Mouse (Mus musculus) hindbrain, embryonic 11.5 days (tissue): ENCODE data around the gene Naip5. TPM values are rescaled to one million over a fixed set of nuclear protein-coding genes. Genes with fewer than 3 reads are reported as not detected.
A peak's percentile ranks its signal among the peaks of the same experiment; 100 is the strongest.
"Not testable (repeated sequence)": the region's sequence is repeated elsewhere in the genome, so short reads cannot be mapped to it uniquely, and the experiment has no call there.

Experiments used
- ATAC-seq: fragments of 200-750 bp; cut with Nextera tagmentation; 2 replicates; pipeline ENCODE4 v1.8.0; 2017; ENCODE audit warnings: mild to moderate bottlenecking, moderate TSS enrichment, moderate library complexity; ENCODE audit not compliant: low FRiP score
- DNase-seq: peaks from one replicate; pipeline ENCODE4 v3.0.0-alpha.2; 2015; ENCODE audit warnings: low spot score
- H3K27ac ChIP-seq: fragments of 300-500 bp; sonication (generic); 2 replicates; pipeline ENCODE4 v1.5.1; 2014; ENCODE audit warnings: mild to moderate bottlenecking, low read depth, low read length
- H3K27me3 ChIP-seq: fragments of 300-500 bp; sonication (generic); 2 replicates; pipeline ENCODE4 v1.6.1; 2014; ENCODE audit warnings: mild to moderate bottlenecking, low read length, moderate library complexity, mixed read lengths; ENCODE audit not compliant: control insufficient read depth, insufficient read depth
- H3K36me3 ChIP-seq: fragments of 300-500 bp; sonication (generic); 2 replicates; pipeline ENCODE4 v1.6.1; 2014; ENCODE audit warnings: mild to moderate bottlenecking, low read length, moderate library complexity, mixed read lengths; ENCODE audit not compliant: control insufficient read depth, insufficient read depth
- H3K4me1 ChIP-seq: fragments of 300-500 bp; sonication (generic); replicated peaks from 2 replicates; pipeline ENCODE4 v1.6.1; 2014; ENCODE audit warnings: low read length, mixed read lengths; ENCODE audit not compliant: control insufficient read depth, insufficient read depth
- H3K4me2 ChIP-seq: fragments of 300-500 bp; sonication (generic); replicated peaks from 2 replicates; pipeline ENCODE4 v1.6.1; 2014; ENCODE audit warnings: mild to moderate bottlenecking, low read depth, low read length
- H3K4me3 ChIP-seq: fragments of 300-500 bp; sonication (generic); 2 replicates; pipeline ENCODE4 v1.5.1; 2014; ENCODE audit warnings: low read depth, low read length
- H3K9ac ChIP-seq: fragments of 300-500 bp; sonication (generic); 2 replicates; pipeline ENCODE4 v1.6.1; 2014; ENCODE audit warnings: low read depth, low read length
- H3K9me3 ChIP-seq: fragments of 300-500 bp; sonication (generic); 2 replicates; pipeline ENCODE4 v1.6.1; 2016; ENCODE audit warnings: low read length; ENCODE audit not compliant: control insufficient read depth
- WGBS: fragments of 180-500 bp; shearing (Covaris S2); extraction: QIAGEN DNeasy Blood & Tissue Kit; methylation state at CpG from one replicate; pipeline ENCODE4 v1.1.7; 2014; 5-methylcytosine and 5-hydroxymethylcytosine counted together
- polyA plus RNA-seq: library from polyadenylated mRNA; unstranded; fragments of >200 nt; fragmentation: Nextera tagmentation; extraction: Ambion mirVana; gene quantifications from 2 replicates; pipeline ENCODE4 v1.2.1, GENCODE M21; 2014

The Naip5 gene
- polyA plus RNA-seq = 0.14 and 0.15 TPM in 2 replicates

DNA sequence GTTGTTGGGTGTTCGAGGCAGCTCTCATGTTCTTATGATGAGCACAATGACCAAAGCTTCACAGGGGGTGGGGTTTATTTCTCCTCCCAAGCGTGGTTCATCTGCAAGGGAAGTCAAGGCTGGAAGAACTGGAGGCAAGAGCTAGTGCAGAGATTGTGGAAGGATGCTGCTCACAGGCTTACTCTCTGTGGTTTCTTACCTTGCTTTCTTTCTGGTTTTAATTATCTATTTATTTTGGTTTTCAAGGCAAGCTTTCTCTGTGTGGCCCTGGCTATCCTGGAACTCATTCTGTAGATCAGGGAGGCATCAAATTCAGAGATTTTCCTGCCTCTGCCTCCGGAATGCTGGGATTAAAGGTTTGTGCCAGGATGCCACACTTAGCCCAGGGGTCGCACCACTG is at the start of gene Naip5:
Naip5 (minus strand) TSS at position 101 of the 400 bp plus-strand sequence.
- WGBS = 85% methylated on average over 4 of the region's 4 CpGs
- not testable (repeated sequence) for ATAC-seq

DNA sequence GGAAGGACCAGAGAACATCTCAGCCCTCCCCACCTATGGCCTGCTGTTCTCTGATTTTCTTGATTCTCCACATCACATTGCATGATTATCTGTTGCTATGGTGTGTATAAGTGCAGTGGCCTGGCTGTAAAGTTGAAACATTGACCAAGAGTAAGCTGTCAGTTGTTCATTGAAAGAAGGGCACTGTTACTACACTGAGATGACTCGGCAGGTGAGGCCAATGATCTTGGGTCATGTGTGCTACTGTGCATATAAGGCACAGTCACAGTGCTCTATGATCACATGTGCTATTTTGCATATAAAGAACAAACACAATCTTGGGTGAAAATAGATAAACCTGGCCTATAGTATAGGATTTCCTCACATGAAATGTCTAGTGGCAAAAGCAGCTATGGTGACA is 38.5 kb upstream of the Naip5 start:
- 88% methylated on average over 1 of the region's 1 CpGs for WGBS
- Histone ChIP-seq H3K27ac (no peak overlapping the region), H3K4me2 (no peak overlapping the region), H3K9ac (no peak overlapping the region), H3K27me3 (no peaks in the 10 kb centered on the region), H3K4me1 (no peaks in the 10 kb centered on the region), H3K36me3 (no peaks in the 10 kb centered on the region), H3K9me3 (no peaks in the 10 kb centered on the region), H3K4me3 (no peak overlapping the region)
- ATAC-seq (no peak), DNase-seq (no peak)

More for the DNA sequence above, at the start of gene Naip5:
- not testable (repeated sequence) for H3K9ac ChIP-seq, H3K4me3 ChIP-seq, H3K4me1 ChIP-seq, H3K36me3 ChIP-seq, H3K9me3 ChIP-seq, H3K27ac ChIP-seq, H3K27me3 ChIP-seq, DNase-seq, H3K4me2 ChIP-seq

DNA sequence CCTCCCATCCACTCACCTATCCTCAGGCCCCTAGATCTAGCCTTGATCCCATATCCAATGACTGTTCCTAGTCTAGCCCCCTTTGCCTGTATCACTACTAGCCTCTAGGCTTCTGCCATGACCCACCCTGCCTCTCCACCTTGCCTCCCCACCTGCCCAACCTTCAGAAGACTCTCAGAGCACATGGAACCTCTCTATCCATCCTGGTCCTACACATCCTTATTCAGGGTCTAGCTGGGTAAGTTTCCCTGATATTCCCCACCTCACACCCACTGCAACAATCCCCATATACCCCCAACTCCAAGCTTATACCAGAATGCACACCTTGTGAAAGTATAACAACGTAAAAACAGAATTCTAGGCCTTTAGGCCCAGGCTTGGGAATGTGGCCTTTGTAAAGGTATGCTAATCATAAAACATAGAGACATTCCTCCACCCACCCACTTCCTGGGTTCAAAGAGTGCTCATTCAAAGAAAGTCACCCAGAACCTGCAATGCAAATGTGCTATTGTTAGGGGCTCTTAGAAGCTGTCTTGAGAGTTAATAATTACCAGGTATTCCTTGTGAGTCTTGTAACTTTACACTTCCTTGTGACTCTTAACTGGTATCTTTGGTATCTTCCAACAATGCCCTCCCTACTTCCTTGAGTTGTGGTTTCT is 25.5 kb upstream of the Naip5 start:
- H3K9ac ChIP-seq, DNase-seq, H3K4me1 ChIP-seq, H3K27ac ChIP-seq, H3K4me2 ChIP-seq, H3K4me3 ChIP-seq, H3K36me3 ChIP-seq, H3K9me3 ChIP-seq, ATAC-seq, H3K27me3 ChIP-seq: not testable (repeated sequence)
- WGBS = no CpG with 5 or more reads among the region's 1 CpGs

DNA sequence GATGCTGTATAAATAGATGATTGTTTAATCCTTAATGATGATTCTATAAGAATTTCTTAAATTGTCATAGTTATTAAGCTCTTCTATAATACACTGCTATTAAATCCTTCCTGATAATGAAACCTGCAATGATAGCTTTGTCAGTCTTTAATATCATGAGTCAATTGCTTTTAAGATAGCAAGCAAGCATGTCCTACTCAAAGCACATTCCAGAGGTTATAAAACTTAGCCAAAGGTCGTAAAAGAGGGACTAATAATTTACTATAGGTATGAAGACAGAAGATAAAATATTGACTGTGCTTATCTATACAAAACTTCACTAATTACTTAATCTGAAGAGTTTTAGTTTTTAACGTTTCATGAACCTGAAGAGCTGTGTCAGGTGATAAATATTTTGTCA is 10.9 kb upstream of the Naip5 start:
- not testable (repeated sequence) for H3K27me3 ChIP-seq, DNase-seq, ATAC-seq, H3K9ac ChIP-seq, H3K9me3 ChIP-seq, H3K4me1 ChIP-seq, H3K4me2 ChIP-seq, H3K27ac ChIP-seq, H3K4me3 ChIP-seq, H3K36me3 ChIP-seq
- WGBS = 77% methylated on average over 2 of the region's 2 CpGs

- not testable (repeated sequence) for H3K27ac ChIP-seq, H3K27me3 ChIP-seq, H3K9me3 ChIP-seq, ATAC-seq, H3K4me2 ChIP-seq, H3K4me3 ChIP-seq, H3K36me3 ChIP-seq, DNase-seq, H3K9ac ChIP-seq, H3K4me1 ChIP-seq
- 84% methylated on average over 5 of the region's 6 CpGs for whole genome bisulfite sequencing
Observed at GRCm38 (mm10) chr13:100255925-100256324, 9.8 kb upstream of the Naip5 start.

DNA sequence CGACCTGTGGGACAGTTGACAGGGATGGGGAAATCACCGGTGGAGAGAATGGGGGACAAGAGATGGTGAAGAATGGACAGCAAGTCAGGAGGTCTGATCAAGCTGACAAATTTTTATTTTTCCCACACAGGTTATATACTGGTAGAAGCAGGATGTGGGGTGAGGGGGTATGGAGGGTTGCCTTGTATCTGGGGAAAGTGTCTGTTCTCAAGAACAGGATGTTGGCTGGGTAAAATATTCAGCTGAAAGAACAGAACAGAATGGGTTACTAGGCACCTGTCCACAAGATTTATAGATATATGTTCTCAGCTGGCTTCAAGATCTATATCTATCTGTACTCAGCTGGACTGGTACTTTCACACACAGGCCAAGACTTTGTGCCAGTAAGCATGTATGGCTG is 5.8 kb upstream of the Naip5 start:
- ATAC-seq, H3K4me1 ChIP-seq, H3K9me3 ChIP-seq, H3K27me3 ChIP-seq, DNase-seq, H3K4me3 ChIP-seq, H3K4me2 ChIP-seq, H3K27ac ChIP-seq, H3K9ac ChIP-seq, H3K36me3 ChIP-seq: not testable (repeated sequence)
- WGBS = 81% methylated on average over 2 of the region's 2 CpGs

DNA sequence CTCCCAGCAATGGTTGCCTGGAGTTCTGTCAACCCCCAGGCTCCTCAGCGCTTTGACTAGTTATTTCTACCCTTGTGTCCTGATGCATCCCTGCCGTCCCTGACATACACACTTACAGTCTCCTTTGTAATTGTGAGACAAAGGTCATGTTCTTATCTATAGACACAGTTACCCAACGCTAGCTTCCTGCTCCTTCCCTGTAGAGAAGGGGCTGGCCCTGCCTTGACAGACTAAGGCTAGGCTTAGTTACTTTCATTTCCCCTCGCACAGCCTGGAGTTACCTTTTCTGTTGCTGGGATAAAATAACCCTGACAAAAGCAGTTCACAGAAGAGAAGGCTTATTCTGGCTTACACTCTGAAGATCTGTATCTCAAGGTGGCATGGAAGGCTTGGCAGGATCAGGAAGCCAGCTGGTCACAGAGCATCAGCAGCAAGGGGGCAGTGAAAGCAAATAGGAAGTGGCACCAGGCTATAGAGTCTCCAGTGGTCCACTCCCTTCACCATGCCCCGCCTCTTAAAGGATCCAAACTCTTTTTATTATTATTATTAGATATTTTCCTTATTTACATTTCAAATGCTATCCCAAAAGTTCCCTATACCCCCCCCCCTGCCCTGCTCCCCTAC is 885 bp upstream of the Naip5 start:
- H3K4me2 ChIP-seq, H3K27ac ChIP-seq, H3K9ac ChIP-seq, H3K36me3 ChIP-seq, ATAC-seq, H3K4me1 ChIP-seq, DNase-seq, H3K9me3 ChIP-seq, H3K27me3 ChIP-seq, H3K4me3 ChIP-seq: not testable (repeated sequence)
- 75% methylated on average over 5 of the region's 5 CpGs for WGBS

DNA sequence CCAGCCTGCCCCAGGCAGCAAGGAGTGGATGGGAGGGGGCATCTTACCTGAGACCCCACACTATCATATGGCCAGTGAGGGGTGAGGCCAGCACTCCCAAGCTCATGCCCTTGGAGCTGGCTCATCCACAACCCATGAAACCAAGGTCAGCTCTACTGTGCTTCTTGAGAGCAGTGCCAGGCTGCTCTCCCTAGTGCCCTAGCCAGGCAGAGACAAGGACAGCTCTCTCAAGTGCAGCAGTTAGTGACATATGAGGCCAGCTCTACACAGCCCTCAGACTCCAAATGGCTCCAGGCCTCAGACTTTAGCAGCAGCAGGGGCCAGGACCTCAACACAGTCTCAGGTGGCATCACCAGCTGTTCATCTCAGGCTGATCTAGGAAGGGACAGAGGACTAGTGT is 2.4 kb downstream of the Naip5 start:
- H3K9me3 ChIP-seq = no peaks in the 10 kb centered on the region
- no peak for DNase-seq
- H3K36me3 ChIP-seq = no peaks in the 10 kb centered on the region
- no peak overlapping the region for H3K4me2 ChIP-seq
- no peaks in the 10 kb centered on the region for H3K27me3 ChIP-seq
- no peaks in the 10 kb centered on the region for H3K4me1 ChIP-seq
- no peak overlapping the region for H3K4me3 ChIP-seq
- no peak overlapping the region for H3K27ac ChIP-seq
- peak; percentile 47; the same call in 1 of the 2 replicates for ATAC-seq
- H3K9ac ChIP-seq = no peak overlapping the region

GRCm38 (mm10) chr13:100213683-100214082 is 32.4 kb downstream of the Naip5 start:
- not testable (repeated sequence) for H3K9me3 ChIP-seq, H3K4me1 ChIP-seq, H3K4me2 ChIP-seq, H3K9ac ChIP-seq, H3K36me3 ChIP-seq, DNase-seq, ATAC-seq, H3K4me3 ChIP-seq, H3K27me3 ChIP-seq, H3K27ac ChIP-seq
- 100% methylated on average over 1 of the region's 1 CpGs for WGBS
